Mouse (Mus musculus) 3134 (cell line): ENCODE data around the gene Vamp4.
"Not testable (repeated sequence)": the region's sequence is repeated elsewhere in the genome, so short reads cannot be mapped to it uniquely, and the experiment has no call there.

Experiments used
- DNase-seq: peaks from one replicate; pipeline ENCODE4 v3.0.0-alpha.2; 2011; ENCODE audit warnings: low spot score; ENCODE audit not compliant: insufficient read length; ENCODE audit errors: extremely low read depth

Gene Vamp4

DNA sequence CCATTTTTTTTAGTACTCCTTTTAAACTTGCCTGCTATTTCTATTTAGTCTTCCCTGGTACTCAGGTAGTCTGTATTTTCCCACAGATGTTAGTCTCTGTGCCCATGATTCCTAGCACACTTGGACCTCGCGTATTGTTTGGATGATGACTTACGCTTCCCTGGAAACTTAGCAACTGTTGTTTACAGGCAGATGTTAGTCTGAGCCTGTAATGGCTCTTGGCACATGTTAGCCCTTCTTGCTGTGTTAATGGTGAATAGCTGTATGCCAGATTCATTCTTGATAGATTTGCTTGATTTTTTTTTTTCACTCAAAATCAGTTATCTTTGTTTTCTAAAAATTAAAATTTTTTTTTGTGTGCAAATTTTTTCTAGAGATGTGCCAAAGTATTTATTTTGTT is 18.3 kb downstream of the Vamp4 start:
- no peak for DNase-seq

DNA sequence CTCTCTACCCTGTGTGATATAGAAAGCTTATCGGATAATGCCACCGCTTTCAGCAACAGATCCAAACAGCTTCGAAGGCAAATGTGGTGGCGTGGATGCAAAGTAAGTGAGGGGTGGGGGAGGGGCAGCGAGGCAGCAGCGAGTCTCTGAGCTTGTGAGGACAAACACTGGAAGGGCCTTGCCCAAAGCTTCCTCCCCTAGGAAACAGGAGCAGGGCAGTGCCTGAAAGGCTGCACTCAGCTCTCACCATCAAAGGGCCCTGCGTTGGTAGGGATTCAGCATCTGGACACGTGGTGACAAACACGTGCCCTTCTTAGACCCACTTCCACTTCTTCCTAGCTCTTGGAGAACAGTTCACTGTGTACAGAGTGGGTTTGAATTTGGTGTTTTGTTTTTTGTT is 19.1 kb downstream of the Vamp4 start:
- DNase-seq, result no peak

DNA sequence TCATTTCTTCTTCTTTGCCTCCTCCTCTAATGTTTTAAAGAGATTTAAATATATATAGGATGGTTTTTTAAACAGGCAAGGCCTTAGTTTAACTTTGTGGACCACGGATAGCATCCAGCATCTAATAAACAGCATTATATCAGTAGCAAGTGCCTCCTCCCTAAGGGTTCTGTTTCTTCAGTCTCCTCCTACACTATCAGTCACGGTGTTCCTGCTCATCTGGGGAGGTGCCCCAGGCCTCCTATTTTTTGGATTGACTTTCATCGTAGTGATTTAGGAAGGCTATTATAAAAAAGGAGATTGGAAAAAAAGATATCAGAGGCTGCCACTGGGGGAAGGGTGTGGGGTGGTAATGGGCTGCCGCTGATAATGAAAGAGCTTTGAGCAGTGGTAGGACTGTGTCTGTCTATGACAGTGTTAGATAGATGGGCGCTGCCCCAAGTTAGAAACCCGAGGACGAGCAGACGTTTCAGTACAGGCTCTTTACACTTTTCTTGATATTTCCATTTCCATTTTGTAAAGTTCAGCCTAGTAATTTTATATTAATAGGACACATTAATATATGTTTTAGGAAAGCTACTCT is 20.2 kb downstream of the Vamp4 start:
- no peak for DNase-seq

GRCm38 (mm10) chr1:162597379-162598102 is 27.2 kb downstream of the Vamp4 start:
- no peak for DNase-seq

- no peak for DNase-seq
Observed at GRCm38 (mm10) chr1:162599617-162600016, 29.3 kb downstream of the Vamp4 start.

- no peak for DNase-seq
Observed at GRCm38 (mm10) chr1:162601288-162601687, 31.0 kb downstream of the Vamp4 start.

DNA sequence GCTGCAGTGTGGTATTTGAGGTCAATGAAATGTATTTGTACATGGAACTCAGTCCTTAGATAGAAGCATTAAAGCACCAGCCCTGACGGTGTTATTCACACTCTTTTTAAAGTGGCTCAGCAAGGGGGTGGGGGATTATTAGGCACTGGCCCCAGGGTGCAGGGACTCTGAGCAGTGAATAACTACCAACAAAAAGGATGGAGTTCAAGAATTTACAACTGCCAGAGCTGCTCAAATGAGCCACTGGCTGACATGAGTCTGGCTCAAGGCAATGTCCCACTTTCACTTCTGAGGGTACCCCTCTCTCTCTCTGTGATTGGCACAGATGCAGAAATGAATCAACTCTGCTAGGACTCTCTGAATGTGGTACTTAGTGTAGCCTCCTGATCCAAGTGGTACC is 37.8 kb downstream of the Vamp4 start:
- DNase-seq, result no peak

- DNase-seq, result no peak
Observed at GRCm38 (mm10) chr1:162609633-162610250, 39.4 kb downstream of the Vamp4 start.

DNA sequence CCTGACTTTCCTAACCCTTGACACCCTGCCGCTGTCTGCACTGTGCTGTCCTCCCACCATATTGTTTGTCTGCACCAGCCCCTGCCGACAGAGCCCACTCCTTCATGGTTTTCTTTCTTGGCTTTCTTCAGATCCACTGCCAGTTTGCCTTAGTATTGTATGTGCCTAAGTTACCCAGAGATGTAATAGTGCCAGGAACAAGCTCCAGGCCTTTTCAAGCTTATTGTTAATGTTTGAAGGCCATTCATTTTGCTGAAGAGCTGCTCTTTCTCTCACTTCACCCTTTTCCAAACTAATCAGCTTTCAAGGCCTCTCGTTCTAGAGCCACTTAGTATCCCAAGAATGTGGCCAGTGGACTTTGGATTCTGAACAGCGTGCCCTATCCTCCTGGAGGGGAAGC is 40.9 kb downstream of the Vamp4 start:
- no peak for DNase-seq

DNA sequence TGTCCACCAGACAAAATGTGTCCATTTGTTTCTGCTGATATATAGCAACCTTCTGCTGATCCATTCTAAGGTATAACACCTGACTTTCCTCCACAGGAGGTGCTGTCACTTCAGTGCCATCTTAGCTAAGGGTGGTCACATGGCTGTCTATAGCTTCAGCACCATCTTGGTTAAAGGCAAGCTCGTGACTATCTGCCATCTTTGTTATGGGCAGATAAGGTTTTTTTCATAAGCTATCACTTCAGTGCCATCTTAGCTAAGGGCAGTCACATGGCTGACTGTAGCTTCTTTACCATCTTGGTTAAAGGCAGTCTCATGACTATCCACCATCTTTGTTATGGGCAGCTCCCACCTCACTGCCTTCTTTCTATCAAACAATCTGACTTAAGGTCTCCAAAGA is 45.2 kb downstream of the Vamp4 start:
- DNase-seq, result no peak

- DNase-seq, result no peak
Observed at GRCm38 (mm10) chr1:162620487-162620886, 50.2 kb downstream of the Vamp4 start.

GRCm38 (mm10) chr1:162623895-162624294 is 53.6 kb downstream of the Vamp4 start:
- no peak for DNase-seq

DNA sequence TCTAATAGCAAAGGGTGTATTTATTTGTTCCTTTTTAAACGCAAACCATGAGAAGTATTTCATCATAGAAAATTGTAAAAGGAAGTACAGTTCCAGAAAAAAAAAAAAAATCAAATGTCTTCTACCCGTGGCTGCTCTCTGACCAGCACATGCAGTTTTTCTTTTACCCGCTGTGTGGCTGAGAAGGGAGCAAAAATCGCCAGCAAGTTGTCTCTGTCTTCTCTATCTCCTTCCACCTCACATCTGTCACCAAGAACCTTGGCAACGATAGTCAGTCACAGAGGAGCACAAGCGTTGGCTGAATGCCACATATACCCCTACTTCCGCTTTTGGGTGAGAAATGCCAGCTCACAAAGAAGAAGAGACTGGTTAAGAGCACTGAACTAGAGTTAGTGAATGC is 54.9 kb downstream of the Vamp4 start:
- DNase-seq, result no peak

DNA sequence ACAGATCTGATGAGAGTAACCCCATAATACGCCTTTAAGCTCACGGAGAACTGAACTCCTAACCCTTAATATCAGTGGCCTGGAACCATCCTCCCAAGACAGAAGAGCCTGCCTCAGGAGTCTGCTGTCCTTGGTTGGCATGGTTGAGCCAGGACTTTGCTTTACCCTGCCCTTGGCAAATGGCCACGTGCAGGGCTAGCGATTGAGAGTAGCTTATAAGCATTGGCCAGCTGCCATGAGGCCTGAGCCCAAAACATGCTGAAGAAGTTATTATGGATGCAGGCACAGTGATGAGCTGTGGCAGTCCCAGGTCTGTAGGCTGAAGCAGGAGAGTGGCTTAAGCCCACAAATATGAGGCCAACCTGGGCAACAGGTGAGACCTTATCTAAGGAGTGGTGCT is 57.5 kb downstream of the Vamp4 start:
- DNase-seq, result not testable (repeated sequence)

DNA sequence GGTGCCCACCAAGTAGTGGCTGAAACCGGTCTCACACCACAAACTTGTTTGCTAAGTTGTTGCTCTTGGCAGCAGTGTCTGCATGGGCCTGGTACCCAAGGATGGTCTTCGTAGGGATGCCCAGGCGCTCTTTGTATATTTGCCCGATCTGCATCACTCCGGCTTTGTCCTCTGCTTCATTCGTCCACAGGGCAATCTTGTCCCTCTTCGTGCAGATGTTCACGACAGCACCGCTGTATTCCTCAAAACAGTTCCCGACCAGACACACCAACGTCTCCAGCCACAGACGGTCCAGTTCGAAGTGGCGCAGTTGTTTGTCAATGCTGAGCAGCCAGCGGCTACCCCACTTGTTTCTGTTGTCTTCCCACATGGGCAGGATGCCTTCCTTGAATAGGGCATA is 58.0 kb downstream of the Vamp4 start:
- DNase-seq, result not testable (repeated sequence)

DNA sequence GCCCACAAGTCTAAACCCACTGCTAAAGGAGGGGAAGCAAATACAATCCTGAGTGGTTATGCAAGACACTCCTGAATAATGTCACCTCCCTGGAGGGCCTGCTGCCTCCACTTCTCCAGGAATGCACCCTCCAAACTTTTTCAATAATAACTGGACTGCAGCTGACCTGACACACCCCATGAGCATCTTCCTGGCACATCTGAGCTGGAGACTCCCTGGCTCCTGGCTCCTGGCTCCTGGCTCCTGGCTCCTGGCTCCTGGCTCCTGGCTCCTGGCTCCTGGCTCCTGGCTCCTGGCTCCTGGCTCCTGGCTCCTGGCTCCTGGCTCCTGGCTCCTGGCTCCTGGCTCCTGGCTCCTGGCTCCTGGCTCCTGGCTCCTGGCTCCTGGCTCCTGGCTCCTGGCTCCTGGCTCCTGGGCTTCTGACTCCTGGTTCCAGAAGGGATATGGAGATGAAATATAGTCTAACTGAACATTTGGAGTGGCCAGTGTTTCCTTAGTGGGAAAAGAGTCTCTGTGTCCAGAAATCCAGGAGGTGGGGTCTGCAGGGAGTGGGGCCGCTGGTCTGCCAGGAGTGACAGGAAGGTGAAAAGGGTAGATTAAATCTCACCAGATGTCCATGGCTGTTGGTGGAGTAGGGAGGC is 65.1 kb downstream of the Vamp4 start:
- not testable (repeated sequence) for DNase-seq

GRCm38 (mm10) chr1:162636516-162636915 is 66.2 kb downstream of the Vamp4 start:
- no peak for DNase-seq

DNA sequence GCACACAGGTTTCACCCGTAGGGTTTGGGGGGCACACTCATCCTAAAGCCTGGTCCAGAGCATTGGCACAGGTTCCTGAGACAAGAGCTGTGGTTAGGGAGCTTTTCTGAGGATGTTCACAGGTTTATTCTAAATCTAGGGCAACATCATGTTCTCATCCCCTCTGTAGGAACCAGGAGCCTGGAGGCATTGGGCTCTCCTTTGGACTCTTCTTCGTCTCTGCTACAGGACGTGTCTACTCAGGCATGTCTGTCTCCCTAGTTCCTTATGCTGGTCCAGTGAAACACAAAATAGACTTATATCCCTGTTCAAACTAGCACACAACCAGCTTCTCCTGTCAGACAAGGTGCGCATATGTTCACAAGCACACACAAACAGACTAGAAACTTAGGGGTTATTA is 68.2 kb downstream of the Vamp4 start:
- no peak for DNase-seq

DNA sequence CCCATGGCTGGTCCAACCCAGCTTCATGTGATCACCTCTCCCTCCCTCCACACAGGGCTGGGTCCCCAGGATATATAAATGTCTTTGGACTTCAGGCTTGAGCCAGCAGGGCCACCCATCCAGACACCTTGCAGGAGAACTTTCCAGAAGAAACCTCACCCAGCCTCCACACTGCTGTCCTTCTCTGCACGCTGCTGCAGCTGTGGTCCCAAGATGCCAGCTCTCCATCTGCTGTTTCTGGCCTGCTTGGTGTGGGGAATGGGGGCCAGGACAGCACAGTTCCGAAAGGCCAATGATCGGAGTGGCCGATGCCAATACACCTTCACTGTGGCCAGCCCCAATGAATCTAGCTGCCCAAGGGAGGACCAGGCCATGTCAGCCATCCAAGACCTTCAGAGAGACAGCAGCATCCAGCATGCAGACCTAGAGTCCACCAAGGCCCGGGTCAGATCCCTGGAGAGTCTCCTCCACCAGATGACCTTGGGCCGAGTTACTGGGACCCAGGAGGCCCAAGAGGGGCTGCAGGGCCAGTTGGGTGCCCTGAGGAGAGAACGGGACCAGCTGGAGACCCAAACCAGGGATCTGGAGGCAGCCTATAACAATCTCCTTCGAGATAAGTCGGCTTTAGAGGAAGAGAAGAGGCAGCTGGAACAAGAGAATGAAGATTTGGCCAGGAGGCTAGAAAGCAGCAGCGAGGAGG is 68.9 kb downstream of the Vamp4 start, which contains the start of gene Myoc:
Gene Myoc (plus strand): TSS at position 105 of the 700 bp plus-strand sequence.
- DNase-seq, result no peak

DNA sequence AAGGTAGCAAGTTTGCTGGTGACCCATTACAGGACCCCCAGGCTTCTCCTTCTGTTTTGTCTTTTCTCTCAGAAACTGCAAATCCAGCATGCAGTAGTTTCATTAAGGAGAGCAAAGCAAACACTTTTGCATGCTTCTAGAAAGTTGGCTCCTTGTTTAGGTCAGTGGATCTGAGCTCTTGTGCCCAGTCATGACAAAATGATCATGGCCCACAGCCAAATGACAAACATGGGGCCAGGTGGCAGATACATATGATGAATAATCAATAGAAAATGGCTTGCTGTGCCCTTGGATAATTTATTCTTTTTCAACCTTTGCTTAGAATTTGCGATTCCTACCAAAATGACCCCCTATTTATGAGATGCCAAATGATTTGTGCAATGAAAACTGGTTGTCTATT is 69.5 kb downstream of the Vamp4 start:
- DNase-seq, result no peak

GRCm38 (mm10) chr1:162642591-162642990 is 72.3 kb downstream of the Vamp4 start:
- DNase-seq, result no peak
